In the genomic region with DNA sequence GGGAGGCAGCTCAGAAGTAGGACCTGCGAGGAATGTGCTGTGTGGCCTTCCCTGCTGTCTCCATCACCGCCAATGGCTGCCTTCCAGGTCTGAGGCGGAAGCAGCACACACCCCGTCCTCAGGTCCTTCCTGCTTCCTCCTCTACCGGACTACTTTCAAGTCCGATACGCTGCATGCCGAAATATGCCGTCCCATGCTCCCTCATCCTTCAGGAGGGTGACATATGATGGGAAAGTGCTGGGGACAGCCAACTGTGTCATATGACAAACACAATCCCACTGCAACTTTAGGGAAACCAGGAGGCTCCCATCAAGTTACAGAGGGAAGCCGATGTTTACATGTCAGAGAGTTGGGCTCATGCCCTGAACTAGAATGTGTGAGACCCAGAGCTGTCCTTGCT, we compare ENCODE assay signal across 14 mouse cellular contexts. TPM values are rescaled to one million over a fixed set of nuclear protein-coding genes. Genes with fewer than 3 reads are reported as not detected.
DNase-seq lines count a peak whose midpoint lies in the region; ATAC-seq and TF ChIP-seq lines count a peak whose summit lies in the region.
"Had no signal": no experiment of that assay in that cellular context is flagged by ENCODE, and none has a peak within 500 bp of the region (broad histone marks: within the 10 kb centered on the region; RNA-seq: fewer than 3 reads in every experiment).

No protein-coding gene starts in this region.

- no peak overlapping the region for H3K4me3 ChIP-seq in limb, embryonic 13.5 days
- no peak overlapping the region for H3K4me3 ChIP-seq in limb, embryonic 10.5 days
- no peak overlapping the region for H3K4me3 ChIP-seq in heart, embryonic 11.5 days (ENCODE audit: low read depth, low read length)
- H3K4me3 ChIP-seq in lung, embryonic 14.5 days (ENCODE audit: low read depth, low read length): no peak overlapping the region
- H3K4me3 ChIP-seq in midbrain, postnatal 0 days (ENCODE audit: low read depth, low read length): no peak overlapping the region
- H3K4me3 ChIP-seq: hindbrain, embryonic 15.5 days; myocyte had no signal

- no peak for ATAC-seq in limb, embryonic 13.5 days (ENCODE audit: low FRiP score, low read depth)
- no peak for ATAC-seq in heart, embryonic 11.5 days (replicated peaks; ENCODE audit: insufficient number of reproducible peaks, low FRiP score, low TSS enrichment)
- ATAC-seq in lung, embryonic 14.5 days (ENCODE audit: insufficient read depth): peak; percentile 72
- ATAC-seq in midbrain, postnatal 0 days (ENCODE audit: low FRiP score): no peak

- no peak overlapping the region for H3K4me2 ChIP-seq in limb, embryonic 13.5 days (replicated peaks)
- no peak overlapping the region for H3K4me2 ChIP-seq in heart, embryonic 11.5 days
- peak overlapping the region; percentile 39 for H3K4me2 ChIP-seq in lung, embryonic 14.5 days
- H3K4me2 ChIP-seq in midbrain, postnatal 0 days (ENCODE audit: low read depth, low read length, poor library complexity, severe bottlenecking): no peak overlapping the region
- H3K4me2 ChIP-seq: hindbrain, embryonic 15.5 days had no signal

- DNase-seq in limb, embryonic 10.5 days (ENCODE audit: low spot score): no peak
- peak; percentile 92 for DNase-seq in lung, embryonic 14.5 days
- DNase-seq in layer of hippocampus, adult 9-11 months: no peak
- DNase-seq in midbrain, postnatal 0 days (ENCODE audit: low spot score): no peak
- no peak for DNase-seq in right cerebral cortex, postnatal 36 days (ENCODE audit: low spot score in 2 of 2)
- DNase-seq: cerebellum, adult 9-11 months; gastrocnemius, postnatal 14 days; thymus, postnatal 4 days had no signal

- no peak overlapping the region for H3K27ac ChIP-seq in limb, embryonic 13.5 days
- no peak overlapping the region for H3K27ac ChIP-seq in limb, embryonic 10.5 days
- 0 out of 2 replicates have a peak overlapping the region, but pooled peaks have one; percentile 54 for H3K27ac ChIP-seq in heart, embryonic 11.5 days (ENCODE audit: low read depth, low read length)
- H3K27ac ChIP-seq in lung, embryonic 14.5 days (ENCODE audit: low read depth): peak overlapping the region; percentile 90
- H3K27ac ChIP-seq in midbrain, postnatal 0 days (ENCODE audit: low read depth, low read length): no peak overlapping the region
- H3K27ac ChIP-seq: hindbrain, embryonic 15.5 days had no signal

- no peak for TF ChIP-seq CTCF in lung, embryonic 14.5 days (IDR thresholded peaks at IDR 0.05; ENCODE audit: low read depth)
- TF ChIP-seq CTCF in midbrain, postnatal 0 days (IDR thresholded peaks at IDR 0.05): no peak

- WGBS in limb, embryonic 13.5 days: 84% methylated on average over 10 of the region's 10 CpGs
- 79% methylated on average over 10 of the region's 10 CpGs for WGBS in limb, embryonic 10.5 days
- WGBS in heart, embryonic 11.5 days (ENCODE audit: insufficient replicate concordance): 68% methylated on average over 10 of the region's 10 CpGs
- WGBS in lung, embryonic 14.5 days: 24% methylated on average over 10 of the region's 10 CpGs
- 79% methylated on average over 10 of the region's 10 CpGs for WGBS in midbrain, postnatal 0 days

- no peaks in the 10 kb centered on the region for H3K9me3 ChIP-seq in limb, embryonic 13.5 days
- H3K9me3 ChIP-seq in limb, embryonic 10.5 days (replicated peaks): no peaks in the 10 kb centered on the region
- no peaks in the 10 kb centered on the region for H3K9me3 ChIP-seq in heart, embryonic 11.5 days (replicated peaks; ENCODE audit: control insufficient read depth, low read length)
- no peaks in the 10 kb centered on the region for H3K9me3 ChIP-seq in lung, embryonic 14.5 days (ENCODE audit: low read depth, low read length)
- H3K9me3 ChIP-seq in midbrain, postnatal 0 days (ENCODE audit: low read length): no peaks in the 10 kb centered on the region
- H3K9me3 ChIP-seq: hindbrain, embryonic 15.5 days had no signal

- H3K4me1 ChIP-seq in limb, embryonic 13.5 days: peaks cover 53% of the 10 kb centered on the region
- H3K4me1 ChIP-seq in limb, embryonic 10.5 days: peaks cover 50% of the 10 kb centered on the region
- peaks cover 45% of the 10 kb centered on the region for H3K4me1 ChIP-seq in heart, embryonic 11.5 days (ENCODE audit: control insufficient read depth, insufficient read depth, low read length)
- peaks cover 49% of the 10 kb centered on the region for H3K4me1 ChIP-seq in lung, embryonic 14.5 days (ENCODE audit: insufficient read depth)
- H3K4me1 ChIP-seq in midbrain, postnatal 0 days (ENCODE audit: insufficient read depth, low read length): peaks cover 21% of the 10 kb centered on the region

- H3K9ac ChIP-seq in limb, embryonic 13.5 days: peak overlapping the region; percentile 43; the same call in 1 of the 2 replicates
- no peak overlapping the region for H3K9ac ChIP-seq in heart, embryonic 11.5 days (ENCODE audit: low read depth, low read length)
- H3K9ac ChIP-seq in lung, embryonic 14.5 days: 0 out of 2 replicates have a peak overlapping the region, but pooled peaks have one; percentile 0
- no peak overlapping the region for H3K9ac ChIP-seq in midbrain, postnatal 0 days (replicated peaks; ENCODE audit: low read length, poor library complexity, severe bottlenecking)
- H3K9ac ChIP-seq: hindbrain, embryonic 15.5 days had no signal

- no peaks in the 10 kb centered on the region for H3K36me3 ChIP-seq in limb, embryonic 13.5 days
- no peaks in the 10 kb centered on the region for H3K36me3 ChIP-seq in limb, embryonic 10.5 days
- no peaks in the 10 kb centered on the region for H3K36me3 ChIP-seq in heart, embryonic 11.5 days (ENCODE audit: control insufficient read depth, insufficient read depth, low read length)
- H3K36me3 ChIP-seq in lung, embryonic 14.5 days (ENCODE audit: insufficient read depth): no peaks in the 10 kb centered on the region
- H3K36me3 ChIP-seq in midbrain, postnatal 0 days (ENCODE audit: insufficient read depth, low read length): no peaks in the 10 kb centered on the region
- H3K36me3 ChIP-seq: hindbrain, embryonic 15.5 days had no signal

- H3K27me3 ChIP-seq in limb, embryonic 13.5 days: no peaks in the 10 kb centered on the region; the same call in 1 of the 2 replicates
- peaks cover 31% of the 10 kb centered on the region for H3K27me3 ChIP-seq in limb, embryonic 10.5 days (ENCODE audit: low read depth, poor library complexity, severe bottlenecking)
- no peaks in the 10 kb centered on the region for H3K27me3 ChIP-seq in heart, embryonic 11.5 days (ENCODE audit: control insufficient read depth, insufficient read depth, low read length)
- H3K27me3 ChIP-seq in lung, embryonic 14.5 days (ENCODE audit: insufficient read depth, low read length): no peaks in the 10 kb centered on the region
- no peaks in the 10 kb centered on the region for H3K27me3 ChIP-seq in midbrain, postnatal 0 days (ENCODE audit: insufficient read depth, low read length)
- H3K27me3 ChIP-seq: hindbrain, embryonic 15.5 days had no signal

RNA-seq across cellular contexts. Expression of a gene that starts 43.8 kb away (rescaled TPM):
- polyA plus RNA-seq in limb, embryonic 13.5 days (2015; fragmentation: Nextera tagmentation; extraction: Ambion mirVana): 0.17 and 0.22 TPM in 2 replicates
- polyA plus RNA-seq in limb, embryonic 10.5 days (2016; fragmentation: Nextera tagmentation; extraction: Ambion mirVana): 0.05 and 0.40 TPM in 2 replicates
- polyA plus RNA-seq in heart, embryonic 11.5 days (2014; fragmentation: Nextera tagmentation; extraction: Ambion mirVana): 64.5 TPM in 2 replicates
- polyA plus RNA-seq in lung, embryonic 14.5 days (2014; fragmentation: Nextera tagmentation; extraction: Ambion mirVana): 0.22 TPM in 1 of 2 replicates, not detected in the other
- total RNA-seq in midbrain, postnatal 0 days (2014; rRNA removed): 1.7 TPM in 1 of 2 replicates, not detected in the other
- 0.40 TPM in 1 of 2 replicates, not detected in the other for polyA plus RNA-seq in midbrain, postnatal 0 days (2015; fragmentation: Nextera tagmentation; extraction: Ambion mirVana)
- total RNA-seq: gastrocnemius, postnatal 14 days; left cerebral cortex, postnatal 36 days; megakaryocyte, adult 5-6 weeks had no signal
- polyA plus RNA-seq: myocyte had no signal

Comparison
In these comparisons a context has a peak if more than half of its experiments do, and no peak if none do; other contexts are left out.
1. H3K27ac ChIP-seq: peak in heart, embryonic 11.5 days (single experiment) and lung, embryonic 14.5 days (single experiment); none in limb, embryonic 13.5 days (single experiment), limb, embryonic 10.5 days (single experiment) and midbrain, postnatal 0 days (single experiment).
2. H3K9ac ChIP-seq: peak in limb, embryonic 13.5 days (single experiment) and lung, embryonic 14.5 days (single experiment); none in heart, embryonic 11.5 days (single experiment) and midbrain, postnatal 0 days (single experiment).
3. RNA of a gene that starts 43.8 kb away (polyA plus RNA-seq): 64.5 TPM in heart, embryonic 11.5 days; 0.22 TPM in lung, embryonic 14.5 days, 0.17 to 0.22 TPM in limb, embryonic 13.5 days, 0.05 to 0.40 TPM in limb, embryonic 10.5 days and 0.40 TPM in midbrain, postnatal 0 days; every median in the first group is over 10 times any median in the second.